Mouse (Mus musculus) left cerebral cortex, adult 9 months (tissue): ENCODE results near the gene Alox12.

Source experiments
- DNase-seq, 2 experiments: peaks; one replicate each; pipeline ENCODE4 v3.0.0; 2022; ENCODE audit warnings: low spot score in 2 of 2

Gene Alox12

DNA sequence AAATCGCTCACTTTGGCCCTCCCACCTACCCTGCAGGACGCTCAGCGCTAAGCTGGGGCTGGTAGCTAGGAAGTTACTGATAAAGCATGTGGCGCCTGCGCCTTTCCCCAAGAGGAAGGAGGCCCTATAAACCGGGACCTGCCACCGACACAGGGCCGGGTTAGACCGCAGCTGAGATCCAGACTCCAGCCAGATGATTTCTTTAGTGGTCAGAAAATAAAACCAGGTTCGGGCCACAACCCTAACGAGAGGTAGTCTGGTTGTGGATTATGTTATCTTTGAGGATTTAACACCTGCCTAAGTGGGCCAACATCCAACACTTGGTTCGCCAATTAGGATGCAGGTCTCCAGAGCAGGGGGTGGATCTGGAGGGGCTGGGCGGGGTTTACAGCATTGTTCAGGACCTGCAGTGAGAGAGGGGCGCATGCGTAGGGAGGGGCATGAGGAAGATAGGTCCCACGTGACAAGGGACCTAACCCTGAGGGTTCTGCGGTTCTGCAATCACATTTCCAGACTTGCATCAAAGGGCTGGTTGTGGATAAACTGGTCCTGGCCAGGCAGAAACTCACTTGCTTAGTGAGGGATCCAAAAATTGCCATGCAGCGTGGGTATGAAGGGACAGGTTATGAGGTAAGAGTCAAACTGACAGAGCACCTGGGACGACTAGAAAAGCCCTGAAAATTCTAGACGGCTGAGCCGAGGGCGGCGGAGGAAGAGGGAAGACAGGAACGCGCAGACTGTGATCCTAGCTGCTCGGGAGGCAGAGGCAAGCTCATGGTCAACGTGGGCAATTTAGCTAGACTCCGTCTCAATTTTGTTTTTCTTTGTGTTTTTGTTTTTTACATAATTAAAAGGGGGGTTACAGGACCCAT lies 34.2 kb downstream of the Alox12 start, which contains the start of gene Slc16a13:
Gene Slc16a13 (minus strand): TSS at position 334 of the 872 bp plus-strand sequence.
- peak; percentile 93 to 96 for DNase-seq

- DNase-seq, result peak in 1 of 2 experiments; percentile 38
Observed at GRCm38 (mm10) chr11:70220323-70220722, 34.8 kb downstream of the Alox12 start.

GRCm38 (mm10) chr11:70219873-70220272 lies 35.3 kb downstream of the Alox12 start:
- DNase-seq, result no peak

GRCm38 (mm10) chr11:70218741-70219470 lies 36.2 kb downstream of the Alox12 start:
- no peak for DNase-seq

GRCm38 (mm10) chr11:70218039-70218438 lies 37.1 kb downstream of the Alox12 start:
- no peak for DNase-seq

DNA sequence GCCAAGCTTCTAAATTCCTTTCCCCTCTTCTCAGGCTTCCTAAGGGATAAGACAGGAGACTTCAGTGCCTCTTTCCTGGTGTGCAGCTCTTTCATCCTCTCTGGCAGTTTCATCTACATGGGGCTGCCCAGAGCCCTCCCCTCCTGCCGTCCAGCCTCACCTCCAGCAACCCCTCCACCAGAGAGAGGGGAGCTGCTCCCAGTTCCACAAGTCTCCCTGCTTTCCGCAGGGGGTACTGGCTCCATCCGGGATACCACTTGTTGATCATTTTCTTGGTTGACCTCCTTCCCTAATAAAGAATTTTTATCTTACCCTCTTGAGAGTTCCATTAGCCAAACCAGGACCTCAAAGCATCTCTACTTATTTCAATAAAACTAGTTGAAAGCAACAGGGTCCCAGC lies 39.0 kb downstream of the Alox12 start:
- no peak for DNase-seq

GRCm38 (mm10) chr11:70215301-70215700 lies 39.9 kb downstream of the Alox12 start:
- no peak for DNase-seq

- DNase-seq, result no peak
Observed at GRCm38 (mm10) chr11:70214856-70215209, 40.3 kb downstream of the Alox12 start.

DNA sequence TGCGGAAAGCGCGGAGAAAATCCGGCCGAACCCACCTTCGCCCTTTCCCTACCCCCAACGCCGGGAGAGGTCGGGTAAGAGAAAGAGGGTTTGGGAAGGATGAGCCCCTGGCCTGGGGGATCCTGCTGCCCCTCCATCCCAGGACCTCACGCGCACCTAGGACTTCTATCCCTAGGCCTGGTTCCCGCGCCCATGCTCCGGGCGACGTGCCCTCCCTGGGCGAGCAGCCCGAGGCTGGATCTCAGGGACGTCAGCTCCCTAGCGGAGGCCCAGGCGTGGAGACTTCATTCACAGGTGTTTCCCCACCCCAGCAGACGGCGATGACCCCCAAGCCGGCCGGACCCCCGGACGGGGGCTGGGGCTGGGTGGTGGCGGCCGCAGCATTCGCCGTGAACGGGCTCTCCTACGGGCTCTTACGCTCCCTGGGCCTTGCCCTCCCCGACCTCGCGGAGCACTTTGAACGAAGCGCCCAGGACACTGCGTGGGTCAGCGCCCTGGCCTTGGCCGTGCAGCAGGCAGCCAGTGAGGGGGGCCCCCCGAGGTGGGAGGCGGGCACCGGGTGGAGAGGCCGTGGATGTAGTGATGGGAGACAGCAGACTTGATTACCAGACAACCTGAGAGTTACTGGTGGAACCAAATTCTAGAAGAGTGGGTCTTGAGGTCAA lies 40.8 kb downstream of the Alox12 start:
- DNase-seq, result peak in 1 of 2 experiments; percentile 26

- peak in 1 of 2 experiments; percentile 40 for DNase-seq
Observed at GRCm38 (mm10) chr11:70213736-70214135, 41.4 kb downstream of the Alox12 start.

DNA sequence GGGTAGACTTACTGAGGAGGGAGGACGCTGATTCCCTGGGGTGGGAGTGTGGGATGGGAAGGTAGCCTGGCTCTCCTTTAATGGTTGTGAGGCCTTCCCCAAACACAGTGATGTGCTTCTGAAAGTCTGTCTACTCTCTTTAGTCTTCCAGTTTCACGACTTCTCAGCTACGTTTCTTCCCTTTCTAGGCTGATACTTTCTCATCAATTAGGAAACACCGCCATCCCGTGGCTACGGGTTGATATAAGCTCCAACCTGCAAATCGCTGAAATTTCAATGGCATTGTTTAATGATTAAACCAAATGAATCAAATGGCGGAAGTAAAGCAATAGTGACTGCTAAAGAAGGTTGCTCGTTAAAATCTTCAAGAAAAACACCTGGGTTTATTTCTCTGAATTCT lies 42.3 kb downstream of the Alox12 start:
- DNase-seq, result peak in 1 of 2 experiments; percentile 79

- DNase-seq, result no peak
Observed at GRCm38 (mm10) chr11:70212423-70212822, 42.7 kb downstream of the Alox12 start, which contains the start of gene Slc16a11. TSS of gene Slc16a11 (plus strand) at chr11:70212752.

- no peak for DNase-seq
Observed at GRCm38 (mm10) chr11:70211972-70212371, 43.2 kb downstream of the Alox12 start.

DNA sequence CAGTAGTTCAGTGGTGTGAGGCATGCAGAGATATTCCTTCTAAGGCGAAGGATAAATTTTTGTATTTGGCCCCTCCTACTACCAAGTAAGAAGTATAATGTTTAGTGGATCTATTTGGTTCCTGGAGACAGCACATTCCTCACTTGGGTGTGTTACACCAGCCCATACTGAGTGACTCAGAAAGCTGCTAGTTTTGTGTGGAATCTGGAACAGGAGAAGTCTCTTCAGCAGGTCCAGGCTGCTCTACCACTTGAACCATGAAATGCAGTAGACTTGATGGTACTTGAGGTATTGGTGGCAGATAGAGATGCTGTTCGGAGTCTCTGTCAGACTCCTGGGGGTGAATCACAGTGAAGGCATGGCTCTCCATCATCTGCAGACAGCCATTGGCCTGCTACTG lies 44.5 kb downstream of the Alox12 start:
- no peak for DNase-seq

- no peak for DNase-seq
Observed at GRCm38 (mm10) chr11:70208778-70209388, 46.3 kb downstream of the Alox12 start.

- no peak for DNase-seq
Observed at GRCm38 (mm10) chr11:70207283-70207682, 47.9 kb downstream of the Alox12 start.

DNA sequence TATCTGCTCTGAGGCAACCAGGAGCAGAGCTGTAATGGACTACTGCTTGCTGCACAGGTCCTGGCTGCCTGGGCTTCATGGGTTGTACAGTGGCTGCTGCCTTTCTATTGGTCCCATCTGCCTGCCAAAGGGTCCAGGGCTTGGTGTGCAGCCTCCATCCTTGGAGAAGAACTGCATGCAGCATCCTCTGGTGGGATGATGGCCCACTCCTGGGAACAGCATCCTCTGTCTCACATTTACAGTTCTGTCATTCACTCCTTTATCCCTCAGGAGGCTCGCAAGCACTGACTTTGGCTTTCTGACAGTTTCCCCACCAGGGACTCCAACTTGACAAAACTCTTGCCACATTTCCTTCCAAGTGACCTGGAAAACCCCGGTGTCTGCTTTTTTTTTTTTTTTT lies 48.4 kb downstream of the Alox12 start:
- no peak for DNase-seq

- peak in 1 of 2 experiments; percentile 71 for DNase-seq
Observed at GRCm38 (mm10) chr11:70201691-70202090, 53.5 kb downstream of the Alox12 start.

DNA sequence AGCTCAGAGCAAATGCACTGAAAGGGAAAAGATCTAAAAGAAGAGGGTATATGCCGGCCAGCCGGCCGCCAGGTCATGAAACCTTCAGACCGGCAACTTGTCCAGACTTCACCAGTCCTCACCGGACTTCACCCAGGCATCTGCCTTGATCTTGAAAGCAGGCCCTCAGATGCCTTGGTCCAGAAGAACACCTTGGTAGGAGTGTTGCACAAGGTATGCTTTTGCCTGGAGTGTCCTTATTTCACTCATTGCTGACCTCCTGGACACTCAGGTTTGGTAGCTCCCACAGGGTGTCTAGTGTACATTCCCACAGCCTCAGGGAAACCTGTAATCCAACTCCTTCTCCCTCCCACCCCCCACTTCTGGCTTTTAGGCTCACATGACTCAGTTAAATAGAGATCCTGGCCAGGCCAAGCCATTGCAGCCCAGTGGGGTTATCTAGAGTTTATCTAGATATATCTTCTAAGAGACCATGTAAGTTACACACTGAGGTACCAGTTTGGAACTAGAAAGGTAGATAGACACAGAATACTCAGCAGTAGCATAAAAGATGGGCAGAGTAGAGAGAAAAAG lies 55.0 kb downstream of the Alox12 start:
- no peak for DNase-seq

DNA sequence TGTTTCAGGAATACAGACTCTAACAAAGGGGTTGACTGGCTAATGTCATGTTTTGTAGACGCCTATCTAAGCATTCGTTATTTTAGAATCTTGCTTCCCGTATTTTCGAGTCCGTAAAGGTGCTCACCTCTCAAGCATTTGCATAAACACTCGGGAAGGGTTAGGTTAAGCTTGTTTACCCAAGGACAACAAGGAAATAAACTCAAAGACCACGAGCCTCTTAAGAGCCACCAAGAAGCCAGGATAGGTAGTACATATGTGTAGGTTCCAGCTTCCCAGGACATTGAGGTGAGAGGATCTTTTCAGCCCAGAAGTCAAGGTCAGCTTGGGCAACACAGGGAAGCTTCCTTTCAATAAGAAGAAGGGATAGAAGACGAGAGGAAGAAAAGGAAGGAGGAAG lies 56.0 kb downstream of the Alox12 start:
- DNase-seq, result no peak

GRCm38 (mm10) chr11:70198332-70198731 lies 56.8 kb downstream of the Alox12 start:
- no peak for DNase-seq
